Mouse (Mus musculus) layer of hippocampus, adult 2 months (tissue): ENCODE data around the gene Rgl1. TPM values are rescaled to one million over a fixed set of nuclear protein-coding genes. Genes with fewer than 3 reads are reported as not detected.
"Not testable (repeated sequence)": the region's sequence is repeated elsewhere in the genome, so short reads cannot be mapped to it uniquely, and the experiment has no call there.

ENCODE experiments used
- DNase-seq, 2 experiments: peaks; one replicate each; pipeline ENCODE4 v3.0.0; 2022; ENCODE audit warnings: low spot score in 2 of 2
- H3K27ac ChIP-seq: fragments of 200-600 bp; 2 replicates; pipeline ENCODE4 v1.8.1; 2022
- H3K4me3 ChIP-seq: fragments of 200-600 bp; 2 replicates; pipeline ENCODE4 v1.8.1; 2022; ENCODE audit warnings: mild to moderate bottlenecking
- CTCF ChIP-seq: fragments of 200-600 bp; conservative IDR thresholded peaks from 2 replicates; pipeline ENCODE4 v1.8.1; 2022; ENCODE audit warnings: antibody characterized with exemption, mild to moderate bottlenecking, moderate library complexity
- total RNA-seq, 2 experiments: library from RNA; stranded (reverse); gene quantifications; 2 replicates each; pipeline ENCODE4 v1.2.3; 2021

The Rgl1 gene
- total RNA-seq, 2 experiments from 2014 or later, result 126 TPM

DNA sequence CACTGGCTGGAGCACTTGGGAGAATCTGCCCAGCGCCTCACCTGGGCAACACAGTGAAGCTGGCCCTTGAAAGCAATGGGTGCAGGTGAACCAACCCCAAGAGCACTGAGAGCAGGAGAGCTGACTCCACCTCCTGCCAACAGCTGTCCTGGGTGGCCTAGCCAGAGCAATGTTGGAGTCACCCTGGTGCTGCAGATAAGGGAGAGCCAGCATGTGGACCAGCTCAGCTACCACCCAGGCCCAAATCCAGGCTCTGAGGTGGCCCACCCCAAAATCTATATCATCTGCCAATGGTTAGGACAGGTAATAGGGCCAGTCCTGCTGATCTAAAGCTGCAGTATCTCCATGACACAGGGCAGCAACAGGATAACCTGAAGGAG, 114.7 kb downstream of the Rgl1 start:
- no peak for TF ChIP-seq CTCF
- DNase-seq, result no peak
- H3K4me3 ChIP-seq, result no peak overlapping the region
- H3K27ac ChIP-seq, result no peak overlapping the region

DNA sequence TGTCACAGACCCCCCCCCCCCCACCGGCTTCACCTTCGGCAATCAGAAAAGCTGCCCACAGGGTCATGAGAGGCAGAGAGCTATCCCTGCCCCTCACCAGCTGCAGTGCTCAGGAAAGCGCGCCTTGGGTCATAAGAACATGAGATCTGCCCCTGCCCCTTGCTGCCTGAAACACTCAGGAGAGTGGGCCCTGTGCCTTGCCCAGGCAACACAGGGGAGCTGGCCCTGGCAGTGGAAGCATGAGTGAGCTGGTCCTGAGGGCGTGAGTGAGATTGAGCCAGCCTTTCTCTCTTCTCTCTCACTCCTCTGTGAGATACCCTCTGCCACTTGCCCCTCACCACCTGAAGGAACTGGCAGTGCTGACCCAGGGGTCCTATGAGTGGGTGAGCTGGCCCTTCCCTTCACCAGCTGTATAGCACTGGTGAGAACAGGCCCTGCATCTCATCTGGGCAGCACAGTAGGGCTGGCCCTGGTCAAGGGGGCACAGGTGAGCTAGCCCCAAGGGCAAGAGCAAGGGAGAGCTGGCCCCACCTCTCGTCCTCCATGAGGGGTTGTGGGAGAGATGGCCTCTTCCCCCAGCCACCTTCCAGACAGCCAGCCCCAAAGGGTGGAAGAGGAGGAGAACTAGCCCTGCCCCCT, 115.2 kb downstream of the Rgl1 start:
- no peak for TF ChIP-seq CTCF
- no peak for DNase-seq
- H3K4me3 ChIP-seq, result no peak overlapping the region
- no peak overlapping the region for H3K27ac ChIP-seq

DNA sequence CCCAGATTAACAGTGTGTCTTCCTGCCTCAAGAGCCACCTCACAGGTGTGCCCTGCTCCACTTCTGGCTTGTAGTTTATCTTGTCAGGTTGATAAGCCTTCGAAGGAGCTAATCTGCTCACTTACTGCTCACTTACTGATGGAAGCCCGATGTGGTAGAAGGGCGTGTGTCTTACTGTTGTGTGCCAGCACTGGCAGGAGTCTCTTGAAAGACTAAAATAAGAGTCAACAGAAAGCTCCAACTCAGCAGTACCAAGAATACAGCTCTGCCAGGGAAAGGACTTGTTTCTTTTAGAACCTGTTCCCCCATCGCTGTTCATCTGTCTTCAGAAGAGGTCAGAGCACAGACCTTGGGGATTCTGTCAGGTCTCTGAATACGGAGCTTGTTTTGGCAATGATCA, 118.1 kb downstream of the Rgl1 start:
- no peak for DNase-seq
- H3K4me3 ChIP-seq, result no peak overlapping the region
- no peak for TF ChIP-seq CTCF
- H3K27ac ChIP-seq, result no peak overlapping the region

DNA sequence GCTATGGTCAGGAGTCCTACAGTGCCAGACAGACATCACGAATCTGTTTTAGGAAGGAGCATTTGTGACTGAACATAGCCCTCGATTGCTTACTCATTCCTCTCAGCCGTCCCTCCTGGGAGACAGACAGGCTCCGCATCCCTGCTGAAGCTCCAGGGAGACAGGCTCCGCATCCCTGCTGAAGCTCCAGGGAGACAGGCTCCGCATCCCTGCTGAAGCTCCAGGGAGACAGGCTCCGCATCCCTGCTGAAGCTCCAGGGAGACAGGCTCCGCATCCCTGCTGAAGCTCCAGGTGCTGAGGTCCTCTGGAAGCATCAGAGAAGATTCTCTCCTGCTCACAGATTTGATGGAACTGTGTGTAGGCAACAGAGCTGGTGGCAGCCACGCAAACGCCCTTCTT, 123.9 kb downstream of the Rgl1 start:
- 0 out of 2 replicates have a peak overlapping the region, but pooled peaks have one; percentile 10 for H3K27ac ChIP-seq
- not testable (repeated sequence) for H3K4me3 ChIP-seq, DNase-seq

DNA sequence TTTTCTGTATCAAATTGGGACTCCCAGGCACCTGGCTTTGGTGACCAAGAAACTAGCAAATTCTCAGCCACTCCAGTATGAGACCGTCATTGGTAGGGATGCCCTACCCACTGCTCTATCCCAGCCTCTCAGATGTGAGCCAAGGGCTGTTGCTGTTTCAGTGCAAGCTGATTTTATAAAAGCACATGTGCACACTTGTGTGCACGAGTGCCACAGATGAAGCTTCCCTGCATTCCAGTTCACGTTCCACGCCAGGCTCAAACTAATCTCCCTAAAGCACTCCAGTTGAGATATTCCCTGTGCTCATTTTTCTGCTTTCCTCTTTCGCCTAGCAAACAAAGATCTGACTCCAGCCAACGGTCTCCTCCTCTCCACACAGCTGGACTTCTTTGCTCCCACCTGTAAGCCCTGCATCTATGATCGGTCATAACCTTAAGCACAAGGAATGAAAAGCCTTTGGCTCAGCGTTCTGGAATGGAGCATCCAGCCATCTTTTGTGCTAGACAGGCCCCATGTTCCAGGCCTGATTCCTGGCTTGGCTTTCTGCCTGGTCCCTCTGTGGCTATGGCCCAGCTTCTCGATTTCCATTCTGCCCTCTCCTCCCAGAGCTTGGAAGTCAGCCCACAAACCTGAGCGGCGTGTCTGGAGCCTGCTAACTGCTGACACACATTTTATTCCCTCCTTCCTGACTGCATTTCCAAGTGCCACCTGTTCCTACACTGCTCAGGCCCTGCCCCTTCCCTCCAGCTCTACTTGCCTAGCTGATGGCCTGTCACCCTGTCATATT, 125.8 kb downstream of the Rgl1 start:
- peak; percentile 65 to 67 for DNase-seq
- no peak overlapping the region for H3K4me3 ChIP-seq
- H3K27ac ChIP-seq, result peak overlapping the region; percentile 46; the same call in 1 of the 2 replicates
- TF ChIP-seq CTCF, result no peak

DNA sequence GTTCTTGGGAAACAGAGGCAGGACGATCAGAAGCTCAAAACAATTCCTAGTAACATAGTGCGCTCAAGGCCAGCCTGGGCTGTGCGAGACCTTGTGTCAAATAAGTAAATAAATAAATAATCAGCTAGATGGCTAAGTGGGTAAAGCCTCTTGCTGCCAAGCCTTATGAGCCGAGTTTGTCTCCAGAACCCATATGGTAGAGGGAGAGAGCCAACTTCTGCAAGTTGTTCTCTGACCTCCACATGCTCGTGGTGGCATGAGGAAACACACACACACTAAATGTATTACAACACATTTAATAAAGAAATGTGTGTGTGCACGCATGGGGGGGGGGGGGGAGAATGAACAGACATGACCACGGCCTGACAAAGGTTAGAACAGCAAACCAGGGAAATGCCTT, 126.8 kb downstream of the Rgl1 start:
- TF ChIP-seq CTCF, result no peak
- DNase-seq, result no peak
- no peak overlapping the region for H3K27ac ChIP-seq
- H3K4me3 ChIP-seq, result no peak overlapping the region

DNA sequence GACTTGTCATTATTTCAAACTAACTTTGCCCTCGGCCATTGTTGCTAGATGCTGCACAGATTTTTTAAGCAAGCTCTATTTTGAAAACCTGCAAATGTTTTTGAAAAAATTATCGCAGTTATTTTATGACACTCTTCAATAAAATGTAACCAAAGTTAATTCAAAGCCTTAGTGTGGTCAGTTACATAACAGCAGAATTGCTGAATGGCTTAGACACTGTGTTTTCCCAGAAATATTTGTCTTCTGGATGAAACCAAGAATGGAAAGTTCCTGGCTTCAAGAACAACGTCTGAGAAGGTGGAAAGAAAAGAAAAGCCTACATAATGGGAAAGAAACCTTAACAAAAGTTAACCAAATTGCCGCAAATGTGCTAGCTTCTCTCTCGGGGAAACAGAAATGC, 131.5 kb downstream of the Rgl1 start:
- Histone ChIP-seq H3K4me3 (no peak overlapping the region), H3K27ac (no peak overlapping the region)
- TF ChIP-seq CTCF, result no peak
- no peak for DNase-seq

DNA sequence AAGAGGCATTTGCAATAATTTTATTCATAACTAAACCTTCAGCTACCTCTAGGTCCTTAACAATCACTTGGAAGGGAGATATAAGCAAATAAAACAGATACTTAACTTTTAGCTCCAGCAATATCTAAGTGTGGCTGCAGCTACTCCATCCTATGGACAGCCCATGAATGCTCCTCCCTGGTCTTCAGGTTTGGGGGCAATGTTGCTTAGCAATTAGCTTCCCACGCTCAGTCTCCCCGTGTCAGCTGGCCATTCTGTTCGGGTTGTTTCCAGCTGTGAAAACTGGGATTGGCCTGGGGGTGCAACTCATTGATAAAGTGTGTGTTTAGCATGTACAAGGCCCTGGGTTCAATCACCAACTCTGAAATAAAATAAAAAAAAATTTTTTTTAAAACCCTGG, 136.4 kb downstream of the Rgl1 start:
- DNase-seq, result no peak
- no peak for TF ChIP-seq CTCF
- H3K4me3 ChIP-seq, result no peak overlapping the region
- H3K27ac ChIP-seq, result no peak overlapping the region

DNA sequence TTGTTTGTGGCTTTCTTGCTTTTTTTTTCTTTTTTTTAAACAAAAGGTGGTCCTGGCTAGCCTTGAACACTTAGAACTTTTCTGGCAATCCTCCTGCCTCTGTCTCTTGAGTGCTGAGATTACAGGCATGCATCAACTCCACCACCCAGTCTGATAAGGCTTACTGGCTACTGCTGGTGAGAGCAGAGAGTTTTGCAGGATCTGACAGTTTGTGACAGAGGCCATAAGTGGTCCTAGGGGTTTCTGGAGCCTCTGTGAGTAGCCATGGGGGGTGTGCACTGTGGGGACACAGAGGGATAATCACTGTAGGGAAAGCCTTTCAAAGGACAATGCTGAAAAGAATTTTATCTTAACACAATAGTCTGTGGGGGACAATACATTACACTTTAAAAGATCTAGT, 140.5 kb downstream of the Rgl1 start:
- peak overlapping the region; percentile 72; the same call in 1 of the 2 replicates for H3K4me3 ChIP-seq
- no peak overlapping the region for H3K27ac ChIP-seq
- no peak for DNase-seq
- TF ChIP-seq CTCF, result no peak

DNA sequence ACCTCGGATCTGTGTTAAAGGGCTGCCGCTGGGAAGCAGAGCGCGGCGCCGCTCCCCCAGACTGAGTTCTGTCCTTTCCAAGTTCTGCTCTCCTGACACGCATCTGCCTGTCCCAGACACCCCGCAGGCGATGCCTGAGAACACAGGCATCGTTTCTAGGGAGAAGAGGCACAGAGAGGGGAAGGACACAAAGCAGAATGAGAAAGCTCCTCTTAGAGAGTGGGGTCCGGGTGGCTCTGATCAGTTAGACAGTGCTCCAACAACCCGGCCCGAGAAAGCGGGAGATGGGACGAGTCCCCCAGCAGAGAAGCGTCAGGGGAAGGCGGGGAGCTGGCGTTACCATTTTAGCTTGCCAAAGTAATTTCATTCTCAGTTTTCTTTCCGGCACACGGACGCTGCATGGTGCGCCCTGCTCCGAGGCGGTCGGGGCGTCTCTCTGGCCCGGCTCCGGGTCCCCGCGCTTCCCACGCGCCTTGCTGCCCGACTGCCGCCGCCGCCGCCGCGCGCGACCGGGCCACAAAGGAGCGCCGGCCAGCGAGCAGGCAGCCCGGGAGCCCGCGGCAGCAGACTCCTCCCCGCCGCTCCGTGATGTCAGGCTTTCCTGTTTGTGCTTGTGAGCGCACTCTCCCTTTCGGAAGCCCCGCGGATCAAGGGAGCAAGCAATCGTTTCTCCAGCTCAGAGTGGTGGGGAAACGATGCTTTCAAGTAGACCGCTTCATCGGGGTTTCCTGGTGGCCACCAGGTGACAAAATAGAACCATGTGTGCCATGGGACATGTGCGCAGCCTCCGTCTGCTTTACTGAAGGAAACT, 141.3 kb downstream of the Rgl1 start:
- peak; percentile 19 to 49 for DNase-seq
- Histone ChIP-seq H3K27ac (peak overlapping the region; percentile 80), H3K4me3 (peak overlapping the region; percentile 72)
- TF ChIP-seq CTCF, result 0 out of 2 replicates have a peak, but pooled peaks have one; percentile 28

DNA sequence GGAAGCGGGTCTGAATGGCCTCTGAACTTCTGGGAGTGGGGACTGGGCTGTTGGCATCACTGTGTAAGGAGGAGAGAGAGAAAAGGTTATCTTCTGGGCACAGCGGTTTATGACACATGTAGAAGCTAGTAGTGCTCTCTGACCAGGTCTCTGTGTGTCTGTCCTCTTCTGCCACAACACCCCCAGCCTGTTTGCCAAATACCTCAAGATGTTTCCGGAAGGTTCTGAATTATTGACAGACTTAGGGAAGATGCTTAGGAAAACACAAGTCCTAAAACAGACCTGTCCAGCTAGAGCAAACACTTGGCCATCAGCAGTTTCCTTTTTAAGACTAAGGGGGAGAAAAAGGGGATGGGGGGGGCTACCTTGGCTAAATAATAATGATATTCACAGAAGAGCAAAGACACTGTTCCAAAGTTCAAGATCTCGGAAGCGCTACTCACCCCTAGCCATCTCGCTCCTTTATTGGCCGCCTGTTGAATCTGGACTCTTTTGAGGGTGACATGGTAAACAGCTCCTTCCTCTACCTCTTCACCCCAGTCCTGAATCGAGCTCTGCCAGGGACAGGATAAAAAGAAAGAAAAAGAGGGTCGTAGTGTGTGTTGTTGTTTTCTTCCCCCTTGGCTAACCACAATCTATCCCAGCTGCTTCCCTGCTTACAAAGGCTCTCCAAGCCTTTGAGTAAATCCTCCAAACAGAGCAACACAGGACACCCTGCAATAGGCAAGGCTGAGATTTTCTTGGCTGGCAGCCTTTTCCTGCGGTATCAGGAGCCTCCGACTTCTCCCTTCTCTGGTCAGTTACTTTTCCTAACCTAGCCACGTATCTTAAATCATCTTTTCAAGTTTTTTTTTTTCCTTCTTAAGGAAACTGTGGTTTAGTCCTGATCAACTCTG, 142.5 kb downstream of the Rgl1 start:
- no peak for DNase-seq
- Histone ChIP-seq H3K27ac (peak overlapping the region; percentile 80), H3K4me3 (peak overlapping the region; percentile 72)
- no peak for TF ChIP-seq CTCF

DNA sequence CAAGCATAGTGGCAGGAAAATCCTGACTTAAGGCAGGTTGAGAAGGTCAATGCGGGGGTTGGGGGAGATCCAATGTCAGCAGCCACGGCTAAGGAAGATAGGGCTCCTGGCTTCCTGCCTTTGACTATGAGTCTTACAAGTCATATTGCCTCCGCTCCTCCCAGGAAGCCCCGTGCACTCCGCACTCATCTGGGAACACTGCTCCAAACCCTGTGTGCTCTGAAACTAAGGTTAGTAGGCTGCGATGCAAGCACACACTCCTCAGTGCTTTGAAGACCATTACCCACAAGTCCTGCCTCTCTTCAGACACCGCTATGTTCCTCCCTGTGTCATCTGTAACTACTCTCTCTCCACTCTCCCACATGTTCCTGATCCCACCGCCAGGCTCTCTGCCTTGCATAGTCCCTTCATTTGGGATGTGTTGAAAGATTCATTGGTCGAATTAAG, 143.4 kb downstream of the Rgl1 start:
- TF ChIP-seq CTCF, result no peak
- Histone ChIP-seq H3K27ac (peak overlapping the region; percentile 41; the same call in 1 of the 2 replicates), H3K4me3 (peak overlapping the region; percentile 72)
- DNase-seq, result no peak
